Mouse (Mus musculus) lung, embryonic 15.5 days (tissue): ENCODE measurements around the gene Tln2. TPM values are rescaled to one million over a fixed set of nuclear protein-coding genes. Genes with fewer than 3 reads are reported as not detected.

Experiments
- ATAC-seq: fragments of 200-750 bp; cut with Nextera tagmentation; 2 replicates; pipeline ENCODE4 v1.8.0; 2017; ENCODE audit warnings: moderate number of reproducible peaks, borderline replicate concordance; ENCODE audit not compliant: low FRiP score, low TSS enrichment; ENCODE audit errors: extremely low read depth
- H3K27ac ChIP-seq: fragments of 300-500 bp; sonication (generic); 2 replicates; pipeline ENCODE4 v1.5.1; 2015; ENCODE audit warnings: moderate library complexity, mild to moderate bottlenecking, inconsistent platforms
- H3K27me3 ChIP-seq: fragments of 300-500 bp; sonication (generic); 2 replicates; pipeline ENCODE4 v1.6.1; 2015; ENCODE audit warnings: inconsistent platforms
- H3K36me3 ChIP-seq: fragments of 300-500 bp; sonication (generic); 2 replicates; pipeline ENCODE4 v1.6.1; 2015; ENCODE audit warnings: inconsistent platforms
- H3K4me1 ChIP-seq: fragments of 300-500 bp; sonication (generic); 2 replicates; pipeline ENCODE4 v1.6.1; 2015; ENCODE audit warnings: inconsistent platforms
- H3K4me2 ChIP-seq: fragments of 300-500 bp; sonication (generic); 2 replicates; pipeline ENCODE4 v1.6.1; 2015; ENCODE audit warnings: inconsistent platforms, mild to moderate bottlenecking, moderate library complexity
- H3K4me3 ChIP-seq: fragments of 300-500 bp; sonication (generic); 2 replicates; pipeline ENCODE4 v1.5.1; 2015; ENCODE audit warnings: mild to moderate bottlenecking, inconsistent platforms
- H3K9ac ChIP-seq: fragments of 300-500 bp; sonication (generic); 2 replicates; pipeline ENCODE4 v1.6.1; 2015; ENCODE audit warnings: inconsistent platforms
- H3K9me3 ChIP-seq: fragments of 300-500 bp; sonication (generic); 2 replicates; pipeline ENCODE4 v1.6.1; 2016; ENCODE audit warnings: inconsistent platforms
- WGBS: fragments of 180-500 bp; shearing (Covaris S2); methylation state at CpG from one replicate; pipeline ENCODE4 v1.1.7; 2015; 5-methylcytosine and 5-hydroxymethylcytosine counted together
- polyA plus RNA-seq: library from polyadenylated mRNA; unstranded; fragments of >200 nt; fragmentation: Nextera tagmentation; extraction: Ambion mirVana; gene quantifications from 2 replicates; pipeline ENCODE4 v1.2.1, GENCODE M21; 2015

Gene Tln2
- polyA plus RNA-seq, 1 experiment from 2014 or later: 14.1 TPM

GRCm38 (mm10) chr9:67264896-67265295, 294.6 kb downstream of the Tln2 start:
- Histone ChIP-seq H3K4me3 (no peak overlapping the region), H3K4me2 (no peak overlapping the region), H3K9ac (no peak overlapping the region), H3K4me1 (peaks cover 57% of the 10 kb centered on the region), H3K36me3 (no peaks in the 10 kb centered on the region), H3K27me3 (no peaks in the 10 kb centered on the region), H3K27ac (peak overlapping the region; percentile 40), H3K9me3 (no peaks in the 10 kb centered on the region)
- 14% methylated on average over 2 of the region's 2 CpGs for whole genome bisulfite sequencing
- ATAC-seq: no peak; the same call in 1 of the 2 replicates

- Histone ChIP-seq H3K4me3 (no peak overlapping the region), H3K9ac (no peak overlapping the region), H3K36me3 (no peaks in the 10 kb centered on the region), H3K4me2 (peak overlapping the region; percentile 14; the same call in 1 of the 2 replicates), H3K9me3 (no peaks in the 10 kb centered on the region), H3K27ac (peak overlapping the region; percentile 65), H3K27me3 (no peaks in the 10 kb centered on the region), H3K4me1 (peaks cover 42% of the 10 kb centered on the region)
- WGBS: 33% methylated on average over 13 of the region's 13 CpGs
- ATAC-seq: peak; percentile 55
Observed at GRCm38 (mm10) chr9:67260835-67261599, 298.5 kb downstream of the Tln2 start.

GRCm38 (mm10) chr9:67250141-67250540, 309.4 kb downstream of the Tln2 start:
- Histone ChIP-seq H3K4me2 (no peak overlapping the region), H3K9ac (no peak overlapping the region), H3K4me3 (no peak overlapping the region), H3K36me3 (peaks cover 5% of the 10 kb centered on the region; the same call in 1 of the 2 replicates), H3K27ac (no peak overlapping the region), H3K4me1 (peaks cover 17% of the 10 kb centered on the region), H3K27me3 (no peaks in the 10 kb centered on the region), H3K9me3 (0 out of 2 replicates have a peak, but pooled peaks cover 2% of the 10 kb centered on the region)
- WGBS: 47% methylated on average over 2 of the region's 2 CpGs
- ATAC-seq: no peak

- Histone ChIP-seq H3K4me2 (no peak overlapping the region), H3K9ac (no peak overlapping the region), H3K27me3 (no peaks in the 10 kb centered on the region), H3K27ac (no peak overlapping the region), H3K36me3 (no peaks in the 10 kb centered on the region), H3K4me1 (peaks cover 17% of the 10 kb centered on the region), H3K4me3 (no peak overlapping the region), H3K9me3 (0 out of 2 replicates have a peak, but pooled peaks cover 2% of the 10 kb centered on the region)
- peak; percentile 79; the same call in 1 of the 2 replicates for ATAC-seq
- WGBS: 59% methylated on average over 10 of the region's 10 CpGs
Observed at GRCm38 (mm10) chr9:67247365-67247950, 312.0 kb downstream of the Tln2 start.

GRCm38 (mm10) chr9:67245265-67245664, 314.2 kb downstream of the Tln2 start:
- Histone ChIP-seq H3K4me2 (no peak overlapping the region), H3K27ac (no peak overlapping the region), H3K9me3 (0 out of 2 replicates have a peak, but pooled peaks cover 2% of the 10 kb centered on the region), H3K9ac (no peak overlapping the region), H3K4me1 (peaks cover 26% of the 10 kb centered on the region), H3K4me3 (no peak overlapping the region), H3K36me3 (no peaks in the 10 kb centered on the region), H3K27me3 (no peaks in the 10 kb centered on the region)
- ATAC-seq: no peak
- WGBS: 95% methylated on average over 2 of the region's 2 CpGs

GRCm38 (mm10) chr9:67241683-67242082, 317.8 kb downstream of the Tln2 start:
- no peak for ATAC-seq
- no peaks in the 10 kb centered on the region for H3K36me3 ChIP-seq

GRCm38 (mm10) chr9:67240456-67240855, 319.0 kb downstream of the Tln2 start:
- H3K9ac ChIP-seq: no peak overlapping the region
- WGBS: 47% methylated on average over 9 of the region's 9 CpGs

More at GRCm38 (mm10) chr9:67241683-67242082, 317.8 kb downstream of the Tln2 start:
- H3K4me1 ChIP-seq: peaks cover 22% of the 10 kb centered on the region; the same call in 1 of the 2 replicates
- H3K4me3 ChIP-seq: no peak overlapping the region
- H3K9ac ChIP-seq: no peak overlapping the region
- no peak overlapping the region for H3K27ac ChIP-seq
- no peak overlapping the region for H3K4me2 ChIP-seq
- H3K9me3 ChIP-seq: 0 out of 2 replicates have a peak, but pooled peaks cover 2% of the 10 kb centered on the region
- no peaks in the 10 kb centered on the region for H3K27me3 ChIP-seq
- WGBS: 74% methylated on average over 5 of the region's 5 CpGs

GRCm38 (mm10) chr9:67236987-67237386, 322.5 kb downstream of the Tln2 start:
- 59% methylated on average over 3 of the region's 3 CpGs for WGBS
- no peaks in the 10 kb centered on the region for H3K27me3 ChIP-seq
- H3K4me2 ChIP-seq: no peak overlapping the region
- H3K4me1 ChIP-seq: peaks cover 43% of the 10 kb centered on the region
- no peak for ATAC-seq
- no peak overlapping the region for H3K27ac ChIP-seq
- no peak overlapping the region for H3K4me3 ChIP-seq
- H3K9me3 ChIP-seq: no peaks in the 10 kb centered on the region
- H3K9ac ChIP-seq: no peak overlapping the region
- H3K36me3 ChIP-seq: no peaks in the 10 kb centered on the region

More at GRCm38 (mm10) chr9:67240456-67240855, 319.0 kb downstream of the Tln2 start:
- Histone ChIP-seq H3K4me3 (no peak overlapping the region), H3K27ac (no peak overlapping the region), H3K27me3 (no peaks in the 10 kb centered on the region), H3K36me3 (no peaks in the 10 kb centered on the region), H3K9me3 (0 out of 2 replicates have a peak, but pooled peaks cover 2% of the 10 kb centered on the region), H3K4me1 (peaks cover 30% of the 10 kb centered on the region), H3K4me2 (no peak overlapping the region)
- peak; percentile 82; the same call in 1 of the 2 replicates for ATAC-seq

GRCm38 (mm10) chr9:67235441-67236217, 323.9 kb downstream of the Tln2 start:
- H3K9me3 ChIP-seq: no peaks in the 10 kb centered on the region
- 29% methylated on average over 12 of the region's 12 CpGs for WGBS
- H3K27me3 ChIP-seq: no peaks in the 10 kb centered on the region
- H3K9ac ChIP-seq: no peak overlapping the region
- H3K4me1 ChIP-seq: peaks cover 32% of the 10 kb centered on the region
- ATAC-seq: peak; percentile 78; the same call in 1 of the 2 replicates
- peak overlapping the region; percentile 56 for H3K27ac ChIP-seq
- H3K36me3 ChIP-seq: no peaks in the 10 kb centered on the region
- no peak overlapping the region for H3K4me3 ChIP-seq
- H3K4me2 ChIP-seq: peak overlapping the region; percentile 33; the same call in 1 of the 2 replicates

- H3K9ac ChIP-seq: no peak overlapping the region
- ATAC-seq: no peak
- no peak overlapping the region for H3K27ac ChIP-seq
- no peaks in the 10 kb centered on the region for H3K36me3 ChIP-seq
- peaks cover 2% of the 10 kb centered on the region; the same call in 1 of the 2 replicates for H3K4me1 ChIP-seq
- 90% methylated on average over 5 of the region's 5 CpGs for WGBS
- H3K27me3 ChIP-seq: no peaks in the 10 kb centered on the region
- H3K4me2 ChIP-seq: no peak overlapping the region
- H3K4me3 ChIP-seq: no peak overlapping the region
- no peaks in the 10 kb centered on the region for H3K9me3 ChIP-seq
Observed at GRCm38 (mm10) chr9:67229033-67229432, 330.5 kb downstream of the Tln2 start.

- no peak for ATAC-seq
- Histone ChIP-seq H3K27me3 (no peaks in the 10 kb centered on the region), H3K4me1 (no peaks in the 10 kb centered on the region), H3K9me3 (no peaks in the 10 kb centered on the region), H3K4me3 (no peak overlapping the region), H3K9ac (no peak overlapping the region), H3K4me2 (no peak overlapping the region), H3K36me3 (no peaks in the 10 kb centered on the region), H3K27ac (no peak overlapping the region)
- 59% methylated on average over 3 of the region's 3 CpGs for WGBS
Observed at GRCm38 (mm10) chr9:67220388-67220787, 339.1 kb downstream of the Tln2 start.
